In genomic region chr17:35868961-35869345, GRCm38 (mm10) we compare ENCODE assay signal across 8 mouse cellular contexts. TPM values are rescaled to one million over a fixed set of nuclear protein-coding genes. Genes with fewer than 3 reads are reported as not detected.
A peak's percentile ranks its signal among the peaks of the same experiment; 100 is the strongest.
DNase-seq lines count a peak whose midpoint lies in the region; ATAC-seq and TF ChIP-seq lines count a peak whose summit lies in the region.

No protein-coding gene starts in this region.

- WGBS in heart, embryonic 12.5 days = 3% methylated on average over 7 of the region's 7 CpGs
- 4% methylated on average over 7 of the region's 7 CpGs for WGBS in forebrain, embryonic 13.5 days
- WGBS in liver, embryonic 14.5 days (ENCODE audit: insufficient replicate concordance) = 3% methylated on average over 7 of the region's 7 CpGs

- no peak for TF ChIP-seq EP300 in liver, embryonic 14.5 days (IDR thresholded peaks at IDR 0.05; ENCODE audit: low read depth)

- H3K4me2 ChIP-seq in heart, embryonic 12.5 days = peak overlapping the region; percentile 94
- peak overlapping the region; percentile 100 for H3K4me2 ChIP-seq in forebrain, embryonic 13.5 days
- H3K4me2 ChIP-seq in liver, embryonic 14.5 days (ENCODE audit: low read depth) = peak overlapping the region; percentile 65

- no peak for ATAC-seq in heart, embryonic 12.5 days (ENCODE audit: insufficient number of reproducible peaks, low FRiP score)
- ATAC-seq in forebrain, embryonic 13.5 days = no peak
- no peak for ATAC-seq in liver, embryonic 14.5 days (ENCODE audit: insufficient read depth)

- no peak for DNase-seq in heart, adult 18-20 months
- no peak for DNase-seq in liver, embryonic 14.5 days (ENCODE audit: low read depth in 3 of 3, low spot score in 3 of 3)
- no peak for DNase-seq in retina, embryonic 14.5 days (ENCODE audit: low spot score)
- no peak for DNase-seq in embryo, embryonic 11 days
- DNase-seq in urinary bladder, postnatal 10 days (ENCODE audit: low spot score) = no peak

- H3K36me3 ChIP-seq in heart, embryonic 12.5 days = peaks cover 20% of the 10 kb centered on the region
- H3K36me3 ChIP-seq in C2C12 (ENCODE audit: control insufficient read depth, insufficient read depth) = peaks cover 55% of the 10 kb centered on the region
- H3K36me3 ChIP-seq in forebrain, embryonic 13.5 days (ENCODE audit: poor library complexity, severe bottlenecking) = peaks cover 27% of the 10 kb centered on the region
- H3K36me3 ChIP-seq in liver, embryonic 14.5 days (replicated peaks; ENCODE audit: control insufficient read depth, insufficient read depth, low read depth) = no peaks in the 10 kb centered on the region

- peaks cover 67% of the 10 kb centered on the region for H3K79me3 ChIP-seq in C2C12 (ENCODE audit: low read depth)

- H3K9ac ChIP-seq in heart, embryonic 12.5 days = peak overlapping the region; percentile 91
- peak overlapping the region; percentile 91 for H3K9ac ChIP-seq in forebrain, embryonic 13.5 days
- peak overlapping the region; percentile 40 for H3K9ac ChIP-seq in liver, embryonic 14.5 days (replicated peaks)

- TF ChIP-seq CTCF in C2C12 (IDR thresholded peaks at IDR 0.05; ENCODE audit: control insufficient read depth, insufficient read depth, insufficient read length) = no peak
- TF ChIP-seq CTCF in liver, embryonic 14.5 days (IDR thresholded peaks at IDR 0.05; ENCODE audit: low read depth) = no peak

- H3K27me3 ChIP-seq in heart, embryonic 12.5 days (replicated peaks) = no peaks in the 10 kb centered on the region
- H3K27me3 ChIP-seq in C2C12 (ENCODE audit: control insufficient read depth, insufficient read depth, insufficient read length) = no peaks in the 10 kb centered on the region
- H3K27me3 ChIP-seq in forebrain, embryonic 13.5 days = no peaks in the 10 kb centered on the region
- H3K27me3 ChIP-seq in liver, embryonic 14.5 days (ENCODE audit: control insufficient read depth, insufficient read depth, low read length) = peaks cover 55% of the 10 kb centered on the region

- peak overlapping the region; percentile 61 for H3ac ChIP-seq in C2C12 (ENCODE audit: control insufficient read depth, insufficient read length, low read depth)

- peak overlapping the region; percentile 96 for H3K27ac ChIP-seq in heart, embryonic 12.5 days (ENCODE audit: poor library complexity, severe bottlenecking)
- H3K27ac ChIP-seq in forebrain, embryonic 13.5 days = peak overlapping the region; percentile 25
- H3K27ac ChIP-seq in liver, embryonic 14.5 days = 0 out of 2 replicates have a peak overlapping the region, but pooled peaks have one; percentile 27

- H3K79me2 ChIP-seq in C2C12 (ENCODE audit: control insufficient read depth, insufficient read depth) = peaks cover 93% of the 10 kb centered on the region

- H3K4me3 ChIP-seq in heart, embryonic 12.5 days = peak overlapping the region; percentile 78
- peak overlapping the region; percentile 92 for H3K4me3 ChIP-seq in C2C12 (ENCODE audit: insufficient read depth, poor library complexity, severe bottlenecking)
- H3K4me3 ChIP-seq in forebrain, embryonic 13.5 days = peak overlapping the region; percentile 77
- peak overlapping the region; percentile 50 to 51 for H3K4me3 ChIP-seq in liver, embryonic 14.5 days (ENCODE audit: insufficient read depth in 1 of 2, low read depth in 2 of 2, low read length in 2 of 2)

- H3K9me3 ChIP-seq in heart, embryonic 12.5 days (replicated peaks) = no peaks in the 10 kb centered on the region; the same call in 1 of the 2 replicates
- peaks cover 4% of the 10 kb centered on the region; the same call in 1 of the 2 replicates for H3K9me3 ChIP-seq in forebrain, embryonic 13.5 days (replicated peaks)
- peaks cover 3% of the 10 kb centered on the region for H3K9me3 ChIP-seq in liver, embryonic 14.5 days (ENCODE audit: control insufficient read depth, low read length)

- H3K4me1 ChIP-seq in heart, embryonic 12.5 days (replicated peaks) = peaks cover 68% of the 10 kb centered on the region
- H3K4me1 ChIP-seq in forebrain, embryonic 13.5 days = peaks cover 80% of the 10 kb centered on the region
- peaks cover 9 to 15% of the 10 kb centered on the region in 2 experiments for H3K4me1 ChIP-seq in liver, embryonic 14.5 days (replicated peaks; ENCODE audit: control insufficient read depth in 2 of 2, insufficient read depth in 2 of 2, low read length in 1 of 2)

TF ChIP-seq in C2C12, 6 proteins besides CTCF, POLR2A, EP300 and RAD21:
- TF ChIP-seq MYOD1 (IDR thresholded peaks at IDR 0.05; ENCODE audit: control insufficient read depth, insufficient read length, low read depth) (no peak), CEBPB (IDR thresholded peaks at IDR 0.05; ENCODE audit: low read depth) (no peak), USF1 (IDR thresholded peaks at IDR 0.05; ENCODE audit: low read depth) (no peak), MAX (IDR thresholded peaks at IDR 0.05) (no peak), FOSL1 (IDR thresholded peaks at IDR 0.05; ENCODE audit: insufficient read depth, low read length, poor library complexity, severe bottlenecking) (no peak), MYOG (IDR thresholded peaks at IDR 0.05; ENCODE audit: control insufficient read depth, extremely low read depth, insufficient read length) (no peak)
TF ChIP-seq in C2C12: peak in this region for 0.

RNA-seq across cellular contexts. Expression of gene Ppp1r18, which starts 3.6 kb away (rescaled TPM):
- 22.8 and 23.7 TPM in 2 replicates for polyA plus RNA-seq in heart, embryonic 12.5 days (2016; fragmentation: Nextera tagmentation; extraction: Ambion mirVana)
- 10 to 100 TPM; 15.5 to 15.7 TPM for total RNA-seq in heart, adult 18-20 months (2021)
- 84.2 TPM for polyA plus RNA-seq in C2C12 (2012; fragmentation: generic; extraction: Trizol)
- 20.9 and 22.7 TPM in 2 replicates for polyA plus RNA-seq in forebrain, embryonic 13.5 days (2015; fragmentation: Nextera tagmentation; extraction: Ambion mirVana)
- polyA plus RNA-seq in liver, embryonic 14.5 days (2012; rRNA removed) = 8.7 and 10.7 TPM in 2 replicates
- polyA plus RNA-seq in liver, embryonic 14.5 days (2014; fragmentation: Nextera tagmentation; extraction: Ambion mirVana) = 8.2 and 8.7 TPM in 2 replicates

RNA-seq across cellular contexts. Expression of gene Nrm, which starts 7.8 kb away (rescaled TPM):
- 48.9 and 50.7 TPM in 2 replicates for polyA plus RNA-seq in heart, embryonic 12.5 days (2016; fragmentation: Nextera tagmentation; extraction: Ambion mirVana)
- total RNA-seq in heart, adult 18-20 months (2021) = 1 to 10 TPM; 1.8 to 2.5 TPM
- polyA plus RNA-seq in C2C12 (2012; fragmentation: generic; extraction: Trizol) = 25.5 TPM
- polyA plus RNA-seq in forebrain, embryonic 13.5 days (2015; fragmentation: Nextera tagmentation; extraction: Ambion mirVana) = 41.3 and 47.9 TPM in 2 replicates
- polyA plus RNA-seq in liver, embryonic 14.5 days (2012; rRNA removed) = 15.6 and 18.2 TPM in 2 replicates
- polyA plus RNA-seq in liver, embryonic 14.5 days (2014; fragmentation: Nextera tagmentation; extraction: Ambion mirVana) = 20.1 and 22.4 TPM in 2 replicates

RNA-seq across cellular contexts. Expression of gene Dhx16, which starts 10.7 kb away (rescaled TPM):
- 22.4 and 26.6 TPM in 2 replicates for polyA plus RNA-seq in heart, embryonic 12.5 days (2016; fragmentation: Nextera tagmentation; extraction: Ambion mirVana)
- total RNA-seq in heart, adult 18-20 months (2021) = 10 to 100 TPM; 18.3 to 20.4 TPM
- polyA plus RNA-seq in C2C12 (2012; fragmentation: generic; extraction: Trizol) = 42.4 TPM
- polyA plus RNA-seq in forebrain, embryonic 13.5 days (2015; fragmentation: Nextera tagmentation; extraction: Ambion mirVana) = 38.6 and 39.9 TPM in 2 replicates
- polyA plus RNA-seq in liver, embryonic 14.5 days (2012; rRNA removed) = 44.8 and 46.0 TPM in 2 replicates
- 25.5 and 30.2 TPM in 2 replicates for polyA plus RNA-seq in liver, embryonic 14.5 days (2014; fragmentation: Nextera tagmentation; extraction: Ambion mirVana)

RNA-seq across cellular contexts. Expression of gene Mdc1, which starts 27.6 kb away (rescaled TPM):
- polyA plus RNA-seq in heart, embryonic 12.5 days (2016; fragmentation: Nextera tagmentation; extraction: Ambion mirVana) = 21.6 and 25.0 TPM in 2 replicates
- 10 to 100 TPM; 13.3 to 17.8 TPM for total RNA-seq in heart, adult 18-20 months (2021)
- polyA plus RNA-seq in C2C12 (2012; fragmentation: generic; extraction: Trizol) = 16.6 TPM
- 15.1 and 18.4 TPM in 2 replicates for polyA plus RNA-seq in forebrain, embryonic 13.5 days (2015; fragmentation: Nextera tagmentation; extraction: Ambion mirVana)
- polyA plus RNA-seq in liver, embryonic 14.5 days (2012; rRNA removed) = 9.2 and 10.0 TPM in 2 replicates
- polyA plus RNA-seq in liver, embryonic 14.5 days (2014; fragmentation: Nextera tagmentation; extraction: Ambion mirVana) = 6.3 and 9.1 TPM in 2 replicates

RNA-seq across cellular contexts. Expression of gene 2310061I04Rik, which starts 28.3 kb away (rescaled TPM):
- polyA plus RNA-seq in heart, embryonic 12.5 days (2016; fragmentation: Nextera tagmentation; extraction: Ambion mirVana) = 25.6 and 26.2 TPM in 2 replicates
- 100 to 1,000 TPM; 101 to 105 TPM for total RNA-seq in heart, adult 18-20 months (2021)
- 36.0 TPM for polyA plus RNA-seq in C2C12 (2012; fragmentation: generic; extraction: Trizol)
- 31.6 and 36.6 TPM in 2 replicates for polyA plus RNA-seq in forebrain, embryonic 13.5 days (2015; fragmentation: Nextera tagmentation; extraction: Ambion mirVana)
- polyA plus RNA-seq in liver, embryonic 14.5 days (2012; rRNA removed) = 14.4 and 18.3 TPM in 2 replicates
- 10.6 and 10.9 TPM in 2 replicates for polyA plus RNA-seq in liver, embryonic 14.5 days (2014; fragmentation: Nextera tagmentation; extraction: Ambion mirVana)

Comparison
In these comparisons a context has a peak if more than half of its experiments do, and no peak if none do; other contexts are left out.
1. H3K27ac ChIP-seq: peak in every context shown above with its lines; median percentile 96 in heart, embryonic 12.5 days; 27 in liver, embryonic 14.5 days; 25 in forebrain, embryonic 13.5 days.
2. H3K9ac ChIP-seq: peak in every context shown above with its lines; median percentile 91 in heart, embryonic 12.5 days; 91 in forebrain, embryonic 13.5 days; 40 in liver, embryonic 14.5 days.